Mouse (Mus musculus): Measurements from ENCODE around the gene Gm13272.
"Not testable (repeated sequence)": the region's sequence is repeated elsewhere in the genome, so short reads cannot be mapped to it uniquely, and the experiment has no call there.

GRCm38 (mm10) chr4:88788402-88788801, 8.8 kb downstream of the Gm13272 start, which contains the start of gene Gm13277:
- not testable (repeated sequence) for TF ChIP-seq POLR2A (IDR thresholded peaks at IDR 0.05; ENCODE audit: borderline replicate concordance, extremely low read depth, low read depth, low read length)
- TF ChIP-seq CTCF (IDR thresholded peaks at IDR 0.05; ENCODE audit: insufficient read depth, low read length): peak; percentile 38
